Mouse (Mus musculus) C2C12 (cell line): ENCODE data around the gene Tle2.

Experiments
- CTCF ChIP-seq: IDR thresholded peaks from one replicate; pipeline ENCODE4 v1.5.1; 2011; ENCODE audit not compliant: control insufficient read depth, insufficient read depth, insufficient read length
- MAX ChIP-seq: IDR thresholded peaks from one replicate; pipeline ENCODE4 v1.6.1; 2011; ENCODE audit warnings: mild to moderate bottlenecking, control low read depth
- USF1 ChIP-seq: IDR thresholded peaks from one replicate; pipeline ENCODE4 v1.6.1; 2011; ENCODE audit warnings: low read depth, mild to moderate bottlenecking, control low read depth, moderate library complexity

- no peak for TF ChIP-seq CTCF
- TF ChIP-seq USF1, result no peak
- TF ChIP-seq MAX, result no peak
Observed at GRCm38 (mm10) chr10:81556282-81556681, 18.1 kb upstream of the Tle2 start.
